Mouse (Mus musculus): ENCODE results near the gene Olfr1308.

Gene Olfr1308

DNA sequence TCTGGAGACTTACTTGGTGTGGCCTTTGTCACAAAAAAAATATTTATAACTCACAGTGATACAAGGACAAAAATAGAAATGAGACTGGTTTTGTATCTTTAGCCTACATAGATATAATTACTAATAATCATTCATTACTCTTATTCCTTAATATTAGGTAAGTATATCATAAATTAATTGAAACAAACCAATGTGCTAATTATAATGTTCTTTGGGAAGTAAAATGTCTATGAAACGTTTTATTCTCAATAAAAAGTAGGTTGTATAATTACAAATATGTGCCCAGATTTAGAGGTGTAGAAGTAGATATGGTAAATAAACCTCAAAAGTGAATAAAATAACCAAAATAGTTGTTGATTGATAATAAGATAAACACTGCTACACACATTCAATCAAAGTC is at the start of gene Olfr1308:
Gene Olfr1308 (minus strand): TSS at position 101 of the 400 bp plus-strand sequence.
- no peak for DNase-seq

DNA sequence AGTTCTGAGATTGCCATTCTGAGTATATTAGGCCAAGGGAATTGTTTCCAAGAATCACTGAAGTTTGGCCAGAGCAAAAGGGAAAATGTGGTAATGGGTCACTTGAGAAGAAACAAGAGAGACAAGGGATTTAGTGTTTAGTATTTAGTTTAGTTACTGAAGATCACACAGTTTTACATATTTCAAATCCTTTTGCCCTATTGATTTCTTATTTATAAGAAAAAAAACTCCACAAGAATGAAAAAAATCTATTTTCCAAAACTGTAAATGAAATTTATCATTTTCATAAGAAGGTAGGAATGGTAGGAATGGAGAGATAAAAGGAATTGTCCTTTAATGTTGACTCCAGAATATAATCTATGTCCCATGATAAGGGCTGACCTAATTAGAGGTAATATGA is 47.9 kb upstream of the Olfr1308 start, which contains the start of gene Olfr1310:
Gene Olfr1310 (minus strand): TSS at position 101 of the 400 bp plus-strand sequence.
- DNase-seq: no peak

DNA sequence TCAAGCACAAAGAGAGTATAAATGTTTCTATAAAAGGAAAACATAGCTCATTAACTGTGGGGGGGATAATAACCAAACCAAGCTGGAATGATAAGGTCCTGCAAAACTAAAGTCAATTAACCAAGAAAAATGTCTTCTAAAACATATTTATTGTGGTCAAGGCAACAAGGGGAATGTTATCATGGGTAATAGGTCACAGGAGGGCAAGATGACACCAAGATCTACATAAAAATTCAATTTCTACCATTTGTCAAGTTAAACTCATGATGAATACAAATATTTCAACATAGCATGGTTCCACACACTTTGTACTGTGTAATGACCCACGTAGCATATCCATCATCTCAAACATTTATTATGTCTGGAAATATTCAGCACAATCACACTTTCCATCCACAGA is 25.4 kb upstream of the Olfr1308 start, which contains the start of gene Olfr1309:
Gene Olfr1309 (minus strand): TSS at position 101 of the 400 bp plus-strand sequence.
- no peak for DNase-seq

DNA sequence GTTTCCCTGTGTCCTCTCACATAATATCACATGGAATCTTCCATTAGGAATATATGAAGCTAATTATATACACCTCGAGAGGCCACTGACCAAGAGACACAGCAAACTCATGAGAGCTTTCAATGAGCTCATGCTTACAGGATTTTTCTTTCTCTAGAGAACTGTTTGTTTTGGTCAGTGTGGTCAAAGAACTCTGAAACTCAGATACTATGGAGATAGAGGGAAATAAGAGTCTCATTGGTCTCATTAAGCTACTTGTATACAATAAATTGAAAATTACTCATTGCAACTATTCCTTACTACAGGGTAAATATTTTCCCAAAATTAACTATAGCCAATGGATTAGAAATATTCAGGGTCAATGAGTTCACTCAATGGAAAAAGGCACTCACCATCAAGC is 15.4 kb downstream of the Olfr1308 start, which contains the start of gene Olfr1307:
Gene Olfr1307 (minus strand): TSS at position 101 of the 400 bp plus-strand sequence.
- no peak for DNase-seq

DNA sequence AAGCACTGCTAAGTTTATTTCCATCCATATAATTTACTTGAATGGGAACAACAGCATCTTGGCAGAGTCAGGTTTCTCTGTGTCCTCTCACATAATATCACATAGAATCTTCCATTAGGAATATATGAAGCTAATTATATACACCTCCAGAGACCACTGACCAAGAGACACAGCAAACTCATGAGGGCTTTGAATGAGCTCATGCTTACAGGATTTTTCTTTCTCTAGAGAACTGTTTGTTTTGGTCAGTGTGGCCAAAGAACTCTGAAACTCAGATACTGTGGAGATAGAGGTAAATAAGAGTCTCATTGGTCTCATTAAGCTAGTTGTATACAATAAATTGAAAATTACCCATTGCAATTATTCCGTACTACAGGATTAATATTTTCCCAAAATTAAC is 48.6 kb downstream of the Olfr1308 start, which contains the start of gene Olfr1306:
Gene Olfr1306 (minus strand): TSS at position 101 of the 400 bp plus-strand sequence.
- no peak for DNase-seq

Data from right cerebral cortex, postnatal 4 days (tissue).